Mouse (Mus musculus) lung, adult 2 months (tissue): ENCODE measurements around the gene Lpcat3. TPM values are rescaled to one million over a fixed set of nuclear protein-coding genes. Genes with fewer than 3 reads are reported as not detected.
A peak's percentile ranks its signal among the peaks of the same experiment; 100 is the strongest.

Source experiments
- DNase-seq: peaks from one replicate; pipeline ENCODE4 v3.0.0; 2022
- H3K4me1 ChIP-seq: fragments of 200-500 bp; 2 replicates; pipeline ENCODE4 v1.6.1; 2011; ENCODE audit warnings: low read length; ENCODE audit not compliant: control insufficient read depth, insufficient read depth
- H3K4me3 ChIP-seq: fragments of 200-500 bp; replicated peaks from 2 replicates; pipeline ENCODE3; 2011; ENCODE audit warnings: low read depth, mild to moderate bottlenecking, control low read depth, low read length; ENCODE audit errors: extremely low read depth
- CTCF ChIP-seq: fragments of 200-500 bp; IDR thresholded peaks from 2 replicates; pipeline ENCODE4 v1.5.1; 2011; ENCODE audit warnings: mild to moderate bottlenecking, low read length, control low read depth; ENCODE audit not compliant: insufficient read depth
- POLR2A ChIP-seq: fragments of 200-500 bp; IDR thresholded peaks from 2 replicates; pipeline ENCODE4 v1.6.1; 2011; ENCODE audit warnings: low read depth, mild to moderate bottlenecking, control low read depth, low read length, borderline replicate concordance; ENCODE audit errors: extremely low read depth
- WGBS: fragments of 180-500 bp; shearing (Covaris S2); methylation state at CpG from one replicate; pipeline ENCODE4 v1.1.7; 2018; 5-methylcytosine and 5-hydroxymethylcytosine counted together
- polyA plus RNA-seq: library from polyadenylated mRNA; depleted of rRNA; stranded (reverse); fragments of >200 nt; gene quantifications from 2 replicates; pipeline ENCODE4 v1.2.3, GENCODE M21; 2012

Lpcat3 gene
- polyA plus RNA-seq, 1 experiment = 112 TPM

GRCm38 (mm10) chr6:124731038-124731437 is 68.2 kb downstream of the Lpcat3 start:
- TF ChIP-seq CTCF (no peak), POLR2A (no peak)
- peak overlapping the region; percentile 19 for H3K4me3 ChIP-seq
- no peaks in the 10 kb centered on the region for H3K4me1 ChIP-seq
- DNase-seq = no peak
- 84% methylated on average over 7 of the region's 7 CpGs for WGBS

GRCm38 (mm10) chr6:124732476-124733370 is 69.9 kb downstream of the Lpcat3 start:
- H3K4me3 ChIP-seq = peak overlapping the region; percentile 40
- peak; percentile 36 for DNase-seq
- TF ChIP-seq POLR2A (peak; percentile 47; the same call in 1 of the 2 replicates), CTCF (no peak)
- H3K4me1 ChIP-seq = no peaks in the 10 kb centered on the region
- 47% methylated on average over 19 of the region's 19 CpGs for WGBS

- TF ChIP-seq POLR2A (no peak), CTCF (no peak)
- DNase-seq = no peak
- Histone ChIP-seq H3K4me1 (no peaks in the 10 kb centered on the region), H3K4me3 (no peak overlapping the region)
- WGBS = 86% methylated on average over 3 of the region's 3 CpGs
Observed at GRCm38 (mm10) chr6:124734417-124734816, 71.6 kb downstream of the Lpcat3 start.

GRCm38 (mm10) chr6:124737040-124737439 is 74.2 kb downstream of the Lpcat3 start:
- DNase-seq = no peak
- 88% methylated on average over 11 of the region's 11 CpGs for WGBS
- TF ChIP-seq POLR2A (no peak), CTCF (no peak)

GRCm38 (mm10) chr6:124738511-124739023 is 75.7 kb downstream of the Lpcat3 start, which contains the start of gene Ptpn6:
Ptpn6 (minus strand) TSS chr6:124738714.
- TF ChIP-seq POLR2A (no peak), CTCF (no peak)
- Histone ChIP-seq H3K4me1 (peaks cover 4% of the 10 kb centered on the region), H3K4me3 (peak within 1 kb of the TSS; percentile 37)
- peak; percentile 70 for DNase-seq
- 25% methylated on average over 15 of the region's 15 CpGs for WGBS

More at GRCm38 (mm10) chr6:124737040-124737439, 74.2 kb downstream of the Lpcat3 start:
- H3K4me1 ChIP-seq = peaks cover 4% of the 10 kb centered on the region
- no peak overlapping the region for H3K4me3 ChIP-seq

- WGBS = 82% methylated on average over 10 of the region's 10 CpGs
- TF ChIP-seq POLR2A = no peak
- no peak for TF ChIP-seq CTCF
- DNase-seq = no peak
Observed at GRCm38 (mm10) chr6:124739231-124739796, 76.5 kb downstream of the Lpcat3 start.

GRCm38 (mm10) chr6:124740211-124740887 is 77.5 kb downstream of the Lpcat3 start:
- Histone ChIP-seq H3K4me1 (peaks cover 7% of the 10 kb centered on the region), H3K4me3 (peak overlapping the region; percentile 70)
- no peak for DNase-seq
- WGBS = under 1% methylated on average over 29 of the region's 29 CpGs
- peak; percentile 40 for TF ChIP-seq CTCF
- TF ChIP-seq POLR2A = no peak

More at GRCm38 (mm10) chr6:124739231-124739796, 76.5 kb downstream of the Lpcat3 start:
- Histone ChIP-seq H3K4me1 (peaks cover 4% of the 10 kb centered on the region), H3K4me3 (no peak overlapping the region)

GRCm38 (mm10) chr6:124740888-124741761 is 78.3 kb downstream of the Lpcat3 start, which contains the start of gene Grcc10:
Grcc10 (minus strand) TSS chr6:124741374.
- Histone ChIP-seq H3K4me3 (peak within 1 kb of the TSS; percentile 70), H3K4me1 (peaks cover 8% of the 10 kb centered on the region)
- TF ChIP-seq CTCF (no peak), POLR2A (peak; percentile 82; the same call in 1 of the 2 replicates)
- peak; percentile 88 for DNase-seq
- under 1% methylated on average over 41 of the region's 41 CpGs for WGBS
